Comparison of ENCODE assay signal across 8 mouse cellular contexts in the genomic region with DNA sequence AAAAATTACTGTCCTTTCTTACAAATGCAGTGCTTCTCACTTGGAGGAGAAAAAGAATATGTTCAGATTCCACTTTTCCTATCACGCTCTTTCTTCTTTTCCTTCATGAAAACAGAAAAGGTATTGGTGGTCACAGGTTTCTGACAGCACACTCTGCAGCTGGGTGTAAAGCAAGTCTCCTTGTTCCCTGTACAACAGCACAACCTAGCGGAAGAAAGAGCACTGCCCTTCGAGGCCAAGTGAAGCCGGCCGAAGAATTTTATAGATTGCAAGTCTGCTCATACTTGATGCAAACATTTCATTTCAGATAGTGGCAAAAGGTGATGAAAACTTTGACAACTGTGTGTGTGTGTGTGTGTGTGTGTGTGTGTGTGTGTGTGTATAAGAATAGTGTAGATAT.
DNase-seq lines count a peak whose midpoint lies in the region; ATAC-seq and TF ChIP-seq lines count a peak whose summit lies in the region.

No protein-coding gene starts in this region.

- ATAC-seq in forebrain, embryonic 11.5 days (replicated peaks; ENCODE audit: low FRiP score), result peak; percentile 87
- peak; percentile 82 for ATAC-seq in kidney, embryonic 14.5 days (ENCODE audit: low FRiP score, low TSS enrichment)
- ATAC-seq in limb, embryonic 14.5 days (ENCODE audit: low FRiP score, low read depth), result peak; percentile 91
- ATAC-seq in erythroid progenitor cell, adult 5-6 weeks (replicated peaks; ENCODE audit: low FRiP score, poor library complexity, severe bottlenecking), result no peak

- no peaks in the 10 kb centered on the region for H3K36me3 ChIP-seq in forebrain, embryonic 11.5 days (ENCODE audit: control insufficient read depth, insufficient read depth, low read length)
- H3K36me3 ChIP-seq in kidney, embryonic 14.5 days (ENCODE audit: control insufficient read depth, insufficient read depth, low read length), result no peaks in the 10 kb centered on the region
- H3K36me3 ChIP-seq in limb, embryonic 14.5 days (ENCODE audit: control insufficient read depth, insufficient read depth, low read length), result no peaks in the 10 kb centered on the region

- peak; percentile 11 to 41 for DNase-seq in heart, postnatal 14 days
- DNase-seq in heart, postnatal 25 days (ENCODE audit: low spot score), result no peak
- peak; percentile 26 to 27 for DNase-seq in adrenal gland, postnatal 36 days
- peak; percentile 66 for DNase-seq in forebrain, embryonic 11.5 days (ENCODE audit: low spot score)
- peak; percentile 74 for DNase-seq in limb, embryonic 14.5 days (ENCODE audit: low spot score)
- DNase-seq in retina, postnatal 1 day, result peak; percentile 74

- no peak overlapping the region for H3K4me2 ChIP-seq in forebrain, embryonic 11.5 days (ENCODE audit: low read depth, low read length, severe bottlenecking)
- H3K4me2 ChIP-seq in kidney, embryonic 14.5 days (replicated peaks; ENCODE audit: low read depth, low read length), result no peak overlapping the region
- H3K4me2 ChIP-seq in limb, embryonic 14.5 days (replicated peaks; ENCODE audit: low read depth, low read length, severe bottlenecking), result peak overlapping the region; percentile 30

- H3K4me1 ChIP-seq in forebrain, embryonic 11.5 days (replicated peaks; ENCODE audit: control insufficient read depth, insufficient read depth, low read length), result no peaks in the 10 kb centered on the region
- H3K4me1 ChIP-seq in kidney, embryonic 14.5 days (ENCODE audit: control insufficient read depth, insufficient read depth, low read length), result no peaks in the 10 kb centered on the region
- 0 out of 2 replicates have a peak, but pooled peaks cover 2% of the 10 kb centered on the region for H3K4me1 ChIP-seq in limb, embryonic 14.5 days (ENCODE audit: control insufficient read depth, insufficient read depth, low read length)

- TF ChIP-seq POLR2A in limb, embryonic 14.5 days (IDR thresholded peaks at IDR 0.05; ENCODE audit: borderline replicate concordance, extremely low read depth, insufficient read depth, insufficient read length), result no peak

- H3K9ac ChIP-seq in forebrain, embryonic 11.5 days (ENCODE audit: low read length), result no peak overlapping the region
- no peak overlapping the region for H3K9ac ChIP-seq in kidney, embryonic 14.5 days (ENCODE audit: low read depth, low read length)
- no peak overlapping the region for H3K9ac ChIP-seq in limb, embryonic 14.5 days (ENCODE audit: low read depth, low read length, severe bottlenecking)

- no peak overlapping the region for H3K27ac ChIP-seq in forebrain, embryonic 11.5 days (ENCODE audit: low read depth, low read length)
- no peak overlapping the region for H3K27ac ChIP-seq in kidney, embryonic 14.5 days (ENCODE audit: low read depth, low read length)
- H3K27ac ChIP-seq in limb, embryonic 14.5 days (replicated peaks; ENCODE audit: low read depth, low read length), result no peak overlapping the region

- no peaks in the 10 kb centered on the region for H3K27me3 ChIP-seq in forebrain, embryonic 11.5 days (ENCODE audit: control insufficient read depth, insufficient read depth, low read length)
- H3K27me3 ChIP-seq in kidney, embryonic 14.5 days (ENCODE audit: control insufficient read depth, insufficient read depth, low read length), result no peaks in the 10 kb centered on the region
- H3K27me3 ChIP-seq in limb, embryonic 14.5 days (ENCODE audit: control insufficient read depth, insufficient read depth, low read length), result no peaks in the 10 kb centered on the region

- intact Hi-C loops in heart, postnatal 14 days (cut with DNase I), result no loop called here
- intact Hi-C loops in heart, postnatal 25 days (cut with DNase I), result no loop called here

- no peaks in the 10 kb centered on the region for H3K9me3 ChIP-seq in forebrain, embryonic 11.5 days (ENCODE audit: control insufficient read depth, low read length)
- no peaks in the 10 kb centered on the region for H3K9me3 ChIP-seq in kidney, embryonic 14.5 days (ENCODE audit: control insufficient read depth, low read length)
- no peaks in the 10 kb centered on the region for H3K9me3 ChIP-seq in limb, embryonic 14.5 days (ENCODE audit: control insufficient read depth, low read length)

- H3K4me3 ChIP-seq in forebrain, embryonic 11.5 days (ENCODE audit: low read depth, low read length), result no peak overlapping the region
- no peak overlapping the region for H3K4me3 ChIP-seq in kidney, embryonic 14.5 days (ENCODE audit: low read length)
- H3K4me3 ChIP-seq in limb, embryonic 14.5 days (replicated peaks; ENCODE audit: low read length), result no peak overlapping the region

- WGBS in forebrain, embryonic 11.5 days, result 23% methylated on average over 5 of the region's 5 CpGs
- 16% methylated on average over 5 of the region's 5 CpGs for WGBS in kidney, embryonic 14.5 days
- WGBS in limb, embryonic 14.5 days, result 9% methylated on average over 5 of the region's 5 CpGs
